Mouse (Mus musculus): ENCODE measurements around the gene Fzr1. TPM values are rescaled to one million over a fixed set of nuclear protein-coding genes. Genes with fewer than 3 reads are reported as not detected.
A peak's percentile ranks its signal among the peaks of the same experiment; 100 is the strongest.

The Fzr1 gene
- polyA plus RNA-seq, 1 experiment from 2014 or later, result 92.1 TPM

- peak overlapping the region; percentile 66 for H3K4me2 ChIP-seq (ENCODE audit: low read depth, low read length)
- H3K9ac ChIP-seq (replicated peaks; ENCODE audit: low read length), result peak overlapping the region; percentile 67
- 55% methylated on average over 3 of the region's 3 CpGs for WGBS
- peak overlapping the region; percentile 34 for H3K4me3 ChIP-seq (ENCODE audit: low read depth, low read length)
- no peaks in the 10 kb centered on the region for H3K27me3 ChIP-seq (ENCODE audit: control insufficient read depth, insufficient read depth, low read length)
- H3K4me1 ChIP-seq (ENCODE audit: control insufficient read depth, insufficient read depth, low read length), result peaks cover 8% of the 10 kb centered on the region
- no peak for DNase-seq (ENCODE audit: low spot score)
- peak overlapping the region; percentile 56 for H3K27ac ChIP-seq (replicated peaks; ENCODE audit: low read depth, low read length)
- peaks cover 3% of the 10 kb centered on the region; the same call in 1 of the 2 replicates for H3K36me3 ChIP-seq (replicated peaks; ENCODE audit: control insufficient read depth, insufficient read depth, low read depth, low read length)
- H3K9me3 ChIP-seq (replicated peaks; ENCODE audit: control insufficient read depth, low read length), result no peaks in the 10 kb centered on the region
- no peak for ATAC-seq (replicated peaks; ENCODE audit: insufficient number of reproducible peaks, low FRiP score, low TSS enrichment, low read depth)
Observed at GRCm38 (mm10) chr10:81379183-81379553, 852 bp upstream of the Fzr1 start.

- Histone ChIP-seq H3K4me3 (ENCODE audit: low read depth, low read length) (peak overlapping the region; percentile 88), H3K9me3 (replicated peaks; ENCODE audit: control insufficient read depth, low read length) (no peaks in the 10 kb centered on the region), H3K27ac (replicated peaks; ENCODE audit: low read depth, low read length) (peak overlapping the region; percentile 56), H3K9ac (replicated peaks; ENCODE audit: low read length) (peak overlapping the region; percentile 67), H3K4me1 (ENCODE audit: control insufficient read depth, insufficient read depth, low read length) (peaks cover 8% of the 10 kb centered on the region), H3K36me3 (replicated peaks; ENCODE audit: control insufficient read depth, insufficient read depth, low read depth, low read length) (peaks cover 7% of the 10 kb centered on the region; the same call in 1 of the 2 replicates), H3K4me2 (ENCODE audit: low read depth, low read length) (peak overlapping the region; percentile 66), H3K27me3 (ENCODE audit: control insufficient read depth, insufficient read depth, low read length) (no peaks in the 10 kb centered on the region)
- WGBS, result under 1% methylated on average over 45 of the region's 46 CpGs
- ATAC-seq (replicated peaks; ENCODE audit: insufficient number of reproducible peaks, low FRiP score, low TSS enrichment, low read depth) (peak; percentile 92), DNase-seq (ENCODE audit: low spot score) (peak; percentile 100)
Observed at GRCm38 (mm10) chr10:81378553-81379182, 352 bp upstream of the Fzr1 start.

DNA sequence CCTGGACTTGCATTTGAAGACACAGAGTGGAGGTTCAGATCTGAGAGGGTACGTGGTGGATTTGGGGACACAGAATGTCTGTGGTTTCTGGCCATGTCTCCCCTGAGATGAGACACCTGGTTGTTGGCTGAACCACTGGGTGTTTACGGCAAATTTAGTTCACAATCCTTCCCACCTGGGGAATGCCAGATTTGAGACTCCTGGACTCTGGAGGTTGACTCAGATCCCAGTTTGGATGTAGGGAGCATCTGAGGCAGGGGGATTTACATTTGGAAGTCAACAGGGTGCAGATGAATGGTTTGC lies 1.0 kb downstream of the Fzr1 start:
- DNase-seq (ENCODE audit: low spot score) (no peak), ATAC-seq (replicated peaks; ENCODE audit: insufficient number of reproducible peaks, low FRiP score, low TSS enrichment, low read depth) (no peak)
- Histone ChIP-seq H3K27ac (replicated peaks; ENCODE audit: low read depth, low read length) (no peak overlapping the region), H3K4me1 (ENCODE audit: control insufficient read depth, insufficient read depth, low read length) (peaks cover 8% of the 10 kb centered on the region), H3K4me3 (ENCODE audit: low read depth, low read length) (peak overlapping the region; percentile 88), H3K9me3 (replicated peaks; ENCODE audit: control insufficient read depth, low read length) (no peaks in the 10 kb centered on the region), H3K36me3 (replicated peaks; ENCODE audit: control insufficient read depth, insufficient read depth, low read depth, low read length) (peaks cover 10% of the 10 kb centered on the region; the same call in 1 of the 2 replicates), H3K4me2 (ENCODE audit: low read depth, low read length) (peak overlapping the region; percentile 56), H3K27me3 (ENCODE audit: control insufficient read depth, insufficient read depth, low read length) (no peaks in the 10 kb centered on the region), H3K9ac (replicated peaks; ENCODE audit: low read length) (peak overlapping the region; percentile 91)
- WGBS, result 58% methylated on average over 2 of the region's 2 CpGs

- no peak for DNase-seq (ENCODE audit: low spot score)
- H3K27ac ChIP-seq (replicated peaks; ENCODE audit: low read depth, low read length), result no peak overlapping the region
- peak overlapping the region; percentile 88 for H3K4me3 ChIP-seq (ENCODE audit: low read depth, low read length)
- 40% methylated on average over 6 of the region's 6 CpGs for WGBS
- ATAC-seq (replicated peaks; ENCODE audit: insufficient number of reproducible peaks, low FRiP score, low TSS enrichment, low read depth), result no peak
- peaks cover 8% of the 10 kb centered on the region for H3K4me1 ChIP-seq (ENCODE audit: control insufficient read depth, insufficient read depth, low read length)
- H3K27me3 ChIP-seq (ENCODE audit: control insufficient read depth, insufficient read depth, low read length), result no peaks in the 10 kb centered on the region
- H3K9ac ChIP-seq (replicated peaks; ENCODE audit: low read length), result 0 out of 2 replicates have a peak overlapping the region, but pooled peaks have one; percentile 22
- peaks cover 10% of the 10 kb centered on the region; the same call in 1 of the 2 replicates for H3K36me3 ChIP-seq (replicated peaks; ENCODE audit: control insufficient read depth, insufficient read depth, low read depth, low read length)
- H3K9me3 ChIP-seq (replicated peaks; ENCODE audit: control insufficient read depth, low read length), result no peaks in the 10 kb centered on the region
- peak overlapping the region; percentile 56 for H3K4me2 ChIP-seq (ENCODE audit: low read depth, low read length)
Observed at GRCm38 (mm10) chr10:81376561-81377361, 1.6 kb downstream of the Fzr1 start.

DNA sequence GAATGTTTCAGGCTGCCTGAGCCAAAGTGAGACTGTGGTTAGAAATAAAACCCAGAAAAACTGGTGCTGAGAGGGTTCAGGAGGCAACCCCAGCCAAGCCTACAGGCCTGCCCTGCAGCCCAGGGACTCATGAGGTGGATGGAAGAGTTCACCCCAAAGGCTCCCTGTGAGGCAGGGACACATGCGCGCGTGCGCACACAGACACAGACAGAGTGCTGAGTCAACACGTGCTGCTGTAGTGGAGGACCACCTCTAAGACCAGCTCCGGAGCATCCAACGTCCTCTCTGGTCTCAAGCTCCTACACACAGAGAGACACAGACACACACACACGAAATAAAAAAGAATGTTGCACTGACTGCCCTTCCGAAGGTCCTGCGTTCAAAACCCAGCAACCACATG lies 3.0 kb downstream of the Fzr1 start:
- no peak overlapping the region for H3K4me2 ChIP-seq (ENCODE audit: low read depth, low read length)
- H3K4me1 ChIP-seq (ENCODE audit: control insufficient read depth, insufficient read depth, low read length), result peaks cover 8% of the 10 kb centered on the region
- WGBS, result 97% methylated on average over 10 of the region's 10 CpGs
- DNase-seq (ENCODE audit: low spot score) (no peak), ATAC-seq (replicated peaks; ENCODE audit: insufficient number of reproducible peaks, low FRiP score, low TSS enrichment, low read depth) (no peak)
- H3K36me3 ChIP-seq (replicated peaks; ENCODE audit: control insufficient read depth, insufficient read depth, low read depth, low read length), result peaks cover 18% of the 10 kb centered on the region
- H3K4me3 ChIP-seq (ENCODE audit: low read depth, low read length), result no peak overlapping the region
- H3K27ac ChIP-seq (replicated peaks; ENCODE audit: low read depth, low read length), result no peak overlapping the region
- H3K9me3 ChIP-seq (replicated peaks; ENCODE audit: control insufficient read depth, low read length), result no peaks in the 10 kb centered on the region
- no peaks in the 10 kb centered on the region for H3K27me3 ChIP-seq (ENCODE audit: control insufficient read depth, insufficient read depth, low read length)
- H3K9ac ChIP-seq (replicated peaks; ENCODE audit: low read length), result no peak overlapping the region

- ATAC-seq (replicated peaks; ENCODE audit: insufficient number of reproducible peaks, low FRiP score, low TSS enrichment, low read depth), result no peak
- peaks cover 20% of the 10 kb centered on the region for H3K27me3 ChIP-seq (ENCODE audit: control insufficient read depth, insufficient read depth, low read length)
- H3K9me3 ChIP-seq (replicated peaks; ENCODE audit: control insufficient read depth, low read length), result no peaks in the 10 kb centered on the region
- H3K36me3 ChIP-seq (replicated peaks; ENCODE audit: control insufficient read depth, insufficient read depth, low read depth, low read length), result peaks cover 26% of the 10 kb centered on the region
- DNase-seq (ENCODE audit: low spot score), result no peak
- no peak overlapping the region for H3K4me3 ChIP-seq (ENCODE audit: low read depth, low read length)
- WGBS, result 84% methylated on average over 6 of the region's 6 CpGs
- H3K27ac ChIP-seq (replicated peaks; ENCODE audit: low read depth, low read length), result no peak overlapping the region
- H3K4me1 ChIP-seq (ENCODE audit: control insufficient read depth, insufficient read depth, low read length), result peaks cover 11% of the 10 kb centered on the region
- no peak overlapping the region for H3K9ac ChIP-seq (replicated peaks; ENCODE audit: low read length)
- no peak overlapping the region for H3K4me2 ChIP-seq (ENCODE audit: low read depth, low read length)
Observed at GRCm38 (mm10) chr10:81367207-81367495, 11.2 kb downstream of the Fzr1 start.

DNA sequence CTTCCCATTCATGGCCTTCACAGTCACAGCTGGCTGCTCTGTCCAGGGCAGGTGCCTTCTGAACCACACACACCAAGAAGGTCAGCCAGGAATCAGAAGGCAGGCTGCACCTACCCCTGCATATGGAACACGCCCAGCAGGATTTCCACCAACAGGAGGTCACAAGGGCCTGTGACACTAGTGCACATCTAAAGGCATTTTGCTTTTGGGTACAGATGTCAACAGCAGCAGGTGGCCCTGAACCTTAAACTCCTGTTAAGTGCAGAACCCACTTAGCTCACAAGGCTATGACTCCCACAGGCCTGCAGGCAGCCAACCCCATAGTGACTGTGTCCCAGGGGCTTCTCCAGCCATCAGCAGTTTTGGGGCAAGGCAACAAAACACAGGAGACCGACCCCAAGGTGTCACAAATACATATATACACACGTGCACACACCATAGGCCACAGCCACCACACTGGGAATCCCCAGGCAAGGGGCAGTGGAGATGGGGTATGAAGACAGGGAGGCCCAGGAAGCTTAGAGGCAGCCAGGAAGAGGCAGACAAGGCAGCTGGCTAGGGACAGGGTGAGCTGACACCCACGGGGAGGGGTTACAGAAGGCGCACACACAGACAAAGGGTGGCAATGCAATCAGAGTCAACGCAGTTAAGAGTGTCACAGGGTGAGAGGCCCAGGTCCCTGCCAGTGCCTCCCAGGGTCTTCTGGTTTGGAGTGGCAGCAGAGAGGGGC lies 11.7 kb downstream of the Fzr1 start:
- ATAC-seq (replicated peaks; ENCODE audit: insufficient number of reproducible peaks, low FRiP score, low TSS enrichment, low read depth) (no peak), DNase-seq (ENCODE audit: low spot score) (no peak)
- no peaks in the 10 kb centered on the region for H3K9me3 ChIP-seq (replicated peaks; ENCODE audit: control insufficient read depth, low read length)
- H3K4me2 ChIP-seq (ENCODE audit: low read depth, low read length), result no peak overlapping the region
- peaks cover 20% of the 10 kb centered on the region for H3K27me3 ChIP-seq (ENCODE audit: control insufficient read depth, insufficient read depth, low read length)
- no peak overlapping the region for H3K4me3 ChIP-seq (ENCODE audit: low read depth, low read length)
- H3K36me3 ChIP-seq (replicated peaks; ENCODE audit: control insufficient read depth, insufficient read depth, low read depth, low read length), result peaks cover 26% of the 10 kb centered on the region
- WGBS, result 77% methylated on average over 6 of the region's 6 CpGs
- peaks cover 11% of the 10 kb centered on the region for H3K4me1 ChIP-seq (ENCODE audit: control insufficient read depth, insufficient read depth, low read length)
- H3K9ac ChIP-seq (replicated peaks; ENCODE audit: low read length), result no peak overlapping the region
- H3K27ac ChIP-seq (replicated peaks; ENCODE audit: low read depth, low read length), result no peak overlapping the region

Measured in embryonic facial prominence, embryonic 11.5 days (tissue).